Mouse (Mus musculus): Measurements from ENCODE around the gene Rufy3.

DNA sequence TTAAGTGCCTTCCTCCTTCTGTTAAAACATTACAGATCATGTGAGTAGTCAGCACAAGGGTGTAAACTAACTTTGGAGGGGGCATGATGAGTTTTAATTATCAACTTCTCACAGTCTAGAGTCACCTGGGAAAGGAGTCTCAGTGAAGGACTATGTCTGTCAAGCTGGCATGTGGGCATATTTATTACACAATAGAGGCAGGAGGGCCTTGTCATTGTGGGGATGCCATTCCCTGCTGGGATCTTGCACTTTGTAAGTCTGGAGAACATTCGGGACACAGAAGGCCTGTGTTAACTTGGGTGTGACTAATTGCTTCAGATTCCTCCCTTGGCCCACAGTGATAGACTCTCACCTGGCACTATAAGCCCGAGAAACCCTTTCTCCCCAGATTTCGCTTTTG is 4.7 kb downstream of the Rufy3 start:
- no peak for TF ChIP-seq CTCF (IDR thresholded peaks at IDR 0.05; ENCODE audit: low read depth, low read length)
- TF ChIP-seq POLR2A (IDR thresholded peaks at IDR 0.05; ENCODE audit: insufficient read depth, low read length): no peak
- no peak for TF ChIP-seq EP300 (IDR thresholded peaks at IDR 0.05; ENCODE audit: insufficient read depth, low read depth, low read length)
